Mouse (Mus musculus) gastrocnemius, postnatal 4 days (tissue): ENCODE results near the gene Ccn1. TPM values are rescaled to one million over a fixed set of nuclear protein-coding genes. Genes with fewer than 3 reads are reported as not detected.

Source experiments
- DNase-seq, 2 experiments: peaks; one replicate each; pipeline ENCODE4 v3.0.0; 2021 to 2022; ENCODE audit warnings: low spot score in 2 of 2, mixed read lengths in 2 of 2
- total RNA-seq, 2 experiments: library from RNA; stranded (reverse); gene quantifications; 2 replicates each; pipeline ENCODE4 v1.2.3; 2021

The Ccn1 gene
- total RNA-seq, 2 experiments from 2014 or later: 40.7 to 49.3 TPM

DNA sequence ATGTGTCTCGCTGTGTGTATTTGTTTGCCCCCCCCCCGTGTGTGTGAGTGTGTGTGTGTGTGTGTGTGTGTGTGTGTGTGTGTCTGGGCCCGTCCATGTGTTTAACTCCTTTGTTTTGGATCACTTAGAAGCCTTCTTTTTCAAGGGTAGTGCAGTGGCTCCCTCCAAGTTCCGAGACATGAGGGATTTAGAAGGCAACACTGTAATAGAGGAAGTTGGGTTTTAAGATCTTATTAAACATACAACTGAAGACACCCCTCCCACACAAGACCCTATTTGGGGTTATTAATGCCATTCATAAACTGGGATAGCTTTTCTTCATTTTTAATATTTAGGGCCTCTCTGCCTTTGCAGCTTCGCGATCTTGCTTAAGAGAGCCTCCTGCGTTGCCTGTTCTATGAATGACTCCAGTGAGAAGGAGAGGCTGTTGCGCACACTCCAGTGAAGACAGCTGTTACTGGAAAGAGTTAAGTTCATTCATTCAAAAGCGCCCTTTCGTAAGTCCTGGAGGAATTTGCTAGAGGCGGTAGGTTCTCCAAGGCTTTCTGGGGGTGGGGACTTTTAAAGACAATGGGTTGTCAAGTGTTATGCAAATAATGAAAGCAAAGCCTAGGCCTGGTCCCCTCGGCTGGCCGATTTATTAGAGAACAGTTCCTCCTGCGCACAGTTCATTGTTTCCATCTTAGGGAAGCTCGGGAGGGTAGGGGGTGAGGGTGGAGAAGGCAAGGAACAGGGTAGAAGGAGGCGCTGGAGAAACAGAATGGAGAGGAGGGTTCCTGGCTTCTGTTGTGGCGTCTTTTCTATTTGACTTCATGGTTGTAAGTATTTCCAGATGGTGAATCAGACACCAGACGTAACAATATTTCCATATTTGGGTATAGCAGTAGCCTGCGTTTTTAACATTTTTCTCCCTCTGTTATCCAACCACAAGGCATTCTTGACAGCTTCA is 1.5 kb upstream of the Ccn1 start:
- no peak for DNase-seq

DNA sequence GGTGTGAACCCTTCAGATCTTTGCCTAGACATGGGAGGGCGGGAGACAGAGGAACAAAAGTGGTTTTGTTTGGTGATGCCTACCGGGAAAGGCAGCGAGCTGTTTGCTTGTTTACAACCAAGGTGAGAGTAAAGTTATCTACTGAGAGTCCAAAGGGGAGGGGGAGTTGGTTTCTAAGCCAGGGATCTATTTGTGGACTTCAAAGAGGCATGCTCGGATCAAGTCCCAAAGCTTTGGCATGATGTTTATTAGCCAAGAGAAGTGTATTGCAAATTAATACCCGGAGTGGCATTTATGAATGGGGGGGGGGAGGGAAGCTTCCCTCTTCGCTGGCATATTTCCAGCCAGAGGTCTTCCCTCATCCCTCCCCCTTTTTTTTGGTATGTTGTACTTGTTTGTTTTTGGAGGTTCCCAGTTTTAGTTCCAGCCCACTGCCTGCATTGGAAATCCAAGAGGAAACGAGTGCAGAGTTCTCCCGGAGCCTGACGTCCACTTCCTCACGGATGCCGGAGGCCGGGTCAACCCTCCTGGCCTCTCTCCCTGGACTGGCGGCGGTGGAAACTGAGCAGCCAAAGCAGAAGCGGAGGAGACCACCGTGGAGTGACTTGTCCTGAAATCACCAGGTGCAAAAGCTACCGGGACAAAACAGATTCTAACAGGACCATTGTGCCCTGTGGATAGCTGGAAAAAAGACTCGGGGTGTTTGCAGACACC is 674 bp upstream of the Ccn1 start:
- DNase-seq: peak in 1 of 2 experiments; percentile 66

DNA sequence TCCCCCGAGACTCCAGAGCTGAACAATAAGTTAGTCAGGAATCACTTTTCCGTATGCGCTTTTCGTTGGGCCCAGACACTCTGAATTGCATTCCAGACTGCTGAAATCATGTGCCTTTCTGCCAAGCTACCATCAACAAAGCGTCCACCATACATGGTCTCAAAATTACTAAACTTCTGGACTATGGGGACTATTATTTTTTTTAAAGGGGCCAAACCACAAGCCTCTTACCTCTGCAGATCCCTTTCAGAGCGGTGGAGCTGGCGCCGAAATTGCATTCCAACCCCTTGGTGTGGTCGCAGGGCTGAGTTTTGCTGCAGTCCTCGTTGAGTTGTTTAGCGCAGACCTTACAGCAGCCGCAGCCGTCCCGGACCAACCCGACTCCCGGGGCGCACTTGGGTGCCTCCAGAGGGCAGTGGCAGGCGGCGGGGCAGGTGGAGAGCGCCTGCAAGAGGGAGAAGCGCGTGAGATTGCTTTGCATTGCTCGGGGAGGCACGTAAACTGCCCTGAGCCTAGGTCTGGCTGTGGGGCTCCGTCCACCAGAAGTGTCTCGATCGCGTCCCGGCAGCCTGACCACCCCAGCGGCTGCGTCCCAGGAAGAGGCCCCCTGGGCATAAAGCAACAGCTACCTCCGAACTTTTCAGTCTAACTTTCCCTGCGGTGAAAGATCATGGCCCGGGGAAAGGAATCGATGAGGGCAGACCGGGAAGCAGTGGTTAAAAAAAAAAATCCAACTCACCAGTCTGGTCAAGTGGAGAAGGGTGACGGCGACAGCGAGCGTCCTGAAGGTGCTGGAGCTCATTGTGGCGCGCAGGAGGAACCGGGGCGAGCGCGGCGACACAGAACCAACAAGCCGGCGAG is 560 bp downstream of the Ccn1 start:
- peak; percentile 52 to 73 for DNase-seq

DNA sequence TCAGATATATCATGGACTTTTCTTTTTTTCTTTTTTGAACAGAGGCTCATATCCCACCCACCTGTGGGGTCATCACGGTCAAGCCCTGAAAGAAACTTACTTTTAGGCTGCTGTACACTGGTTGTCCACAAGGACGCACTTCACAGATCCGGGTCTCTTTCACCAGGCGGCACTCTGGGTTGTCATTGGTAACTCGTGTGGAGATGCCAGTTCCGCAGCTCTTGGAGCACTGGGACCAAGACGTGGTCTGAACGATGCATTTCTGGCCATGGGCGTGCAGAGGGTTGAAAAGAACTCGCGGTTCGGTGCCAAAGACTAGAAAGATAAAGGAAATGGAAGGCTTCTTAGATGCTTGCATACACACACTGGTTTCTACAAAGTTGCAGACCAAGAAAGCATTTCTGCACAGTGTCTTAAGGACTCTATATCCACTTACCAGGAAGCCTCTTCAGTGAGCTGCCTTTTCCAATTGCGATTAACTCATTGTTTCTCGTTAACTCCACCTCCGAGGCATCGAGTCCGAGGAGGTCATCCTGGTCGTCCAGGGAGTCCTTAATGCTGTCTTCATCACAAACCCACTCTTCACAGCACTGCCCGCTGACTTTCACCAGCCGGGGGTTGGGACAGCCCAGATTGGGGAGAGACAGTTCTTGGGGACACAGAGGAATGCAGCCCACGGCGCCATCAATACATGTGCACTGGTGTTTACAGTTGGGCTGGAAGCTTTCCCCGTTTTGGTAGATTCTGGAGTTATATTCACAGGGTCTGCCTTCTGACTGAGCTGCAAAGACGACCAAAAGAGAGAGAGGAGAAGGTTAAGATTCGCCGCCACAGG is 1.5 kb downstream of the Ccn1 start:
- peak in 1 of 2 experiments; percentile 30 for DNase-seq

DNA sequence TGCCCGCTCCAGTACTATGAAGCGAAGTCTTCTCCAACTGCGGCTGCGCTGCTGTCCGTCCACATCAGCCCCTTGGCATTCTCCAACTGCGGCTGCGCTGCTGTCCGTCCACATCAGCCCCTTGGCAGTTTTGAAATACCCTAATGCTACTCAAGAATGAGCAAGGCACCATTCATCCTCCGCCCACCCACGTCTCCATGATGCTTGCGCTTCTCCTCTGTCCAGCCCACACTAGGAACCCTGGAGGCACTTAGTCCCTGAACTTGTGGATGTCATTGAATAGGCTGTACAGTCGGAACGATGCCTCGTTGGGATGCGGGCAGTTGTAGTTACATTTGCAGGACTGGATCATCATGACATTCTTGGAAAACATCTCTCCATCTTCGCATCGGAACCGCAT is 2.4 kb downstream of the Ccn1 start:
- DNase-seq: no peak

DNA sequence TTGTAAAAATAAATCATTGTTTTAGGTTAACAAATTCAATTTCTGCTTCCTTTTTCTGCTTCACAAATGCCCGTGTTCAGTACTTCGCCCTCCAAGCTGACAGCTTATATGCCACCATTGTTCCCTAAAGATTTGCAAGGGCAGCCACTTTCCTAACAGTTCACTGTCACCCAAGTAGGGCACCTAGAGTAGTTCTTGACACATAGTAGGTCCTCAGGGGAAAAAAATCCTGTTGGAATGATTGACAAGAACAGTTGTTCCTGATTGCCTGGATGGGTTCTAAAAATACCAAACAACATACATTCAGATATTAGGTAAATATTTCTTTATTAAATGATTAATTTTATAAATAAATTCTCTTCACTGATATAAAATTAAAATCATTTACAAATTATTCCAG is 3.1 kb downstream of the Ccn1 start:
- DNase-seq: no peak

DNA sequence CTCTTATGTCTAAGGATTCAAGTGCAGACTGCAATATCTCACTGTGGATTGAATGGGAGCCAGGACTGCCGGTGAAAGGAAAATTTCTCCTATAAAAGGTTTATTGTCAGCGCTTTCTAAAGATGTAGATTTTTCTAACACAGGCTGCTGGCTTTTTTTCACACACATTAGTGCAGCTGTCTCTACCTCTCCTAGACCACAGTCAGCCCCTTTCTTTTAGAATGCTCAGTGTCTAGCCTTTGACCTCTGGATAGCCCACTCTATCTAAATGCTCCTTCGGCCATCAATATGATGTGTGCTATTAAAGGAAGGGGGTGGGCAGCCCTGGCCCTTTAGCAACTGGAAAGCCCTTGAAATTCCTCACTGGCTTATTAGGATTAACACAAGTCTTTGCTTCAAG is 3.8 kb downstream of the Ccn1 start:
- no peak for DNase-seq

DNA sequence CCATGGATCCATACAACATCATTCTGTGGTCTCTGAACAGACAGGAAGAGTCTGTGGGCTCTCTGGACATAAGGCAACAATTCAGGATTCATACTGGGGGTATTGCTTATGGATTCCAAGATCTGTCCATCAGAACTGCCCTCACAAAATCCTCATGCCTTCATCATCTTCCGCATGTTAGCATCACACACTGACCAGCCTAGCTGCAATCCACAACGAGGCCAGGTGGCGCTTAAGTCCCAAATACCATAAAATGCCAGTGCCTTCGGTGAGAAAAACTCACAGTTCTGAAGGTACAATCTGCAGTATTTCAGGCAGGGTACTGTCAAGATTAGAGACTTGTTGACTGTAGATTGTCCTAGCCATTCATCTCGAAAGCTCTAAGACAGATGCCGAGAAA is 4.3 kb downstream of the Ccn1 start:
- DNase-seq: no peak

DNA sequence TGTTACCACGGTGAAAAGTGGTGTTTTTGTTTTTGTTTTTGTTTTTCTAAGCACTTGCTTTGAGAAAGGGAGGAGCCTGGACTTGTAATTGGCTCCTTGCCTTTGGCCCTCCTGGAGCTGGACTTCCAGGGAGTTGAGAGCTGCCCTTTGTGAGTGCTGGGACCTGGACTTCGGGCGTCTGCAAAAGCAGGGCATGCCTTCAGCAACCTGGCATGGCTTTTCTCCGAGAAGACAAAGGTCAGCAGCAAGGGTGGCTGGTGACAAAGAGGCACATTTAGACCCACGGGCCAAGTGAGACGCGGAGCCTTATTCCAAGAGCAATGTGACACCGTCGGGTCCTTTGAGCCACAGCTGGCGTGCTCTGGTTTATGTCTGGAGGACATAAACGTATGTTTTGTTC is 6.9 kb downstream of the Ccn1 start:
- DNase-seq: no peak

DNA sequence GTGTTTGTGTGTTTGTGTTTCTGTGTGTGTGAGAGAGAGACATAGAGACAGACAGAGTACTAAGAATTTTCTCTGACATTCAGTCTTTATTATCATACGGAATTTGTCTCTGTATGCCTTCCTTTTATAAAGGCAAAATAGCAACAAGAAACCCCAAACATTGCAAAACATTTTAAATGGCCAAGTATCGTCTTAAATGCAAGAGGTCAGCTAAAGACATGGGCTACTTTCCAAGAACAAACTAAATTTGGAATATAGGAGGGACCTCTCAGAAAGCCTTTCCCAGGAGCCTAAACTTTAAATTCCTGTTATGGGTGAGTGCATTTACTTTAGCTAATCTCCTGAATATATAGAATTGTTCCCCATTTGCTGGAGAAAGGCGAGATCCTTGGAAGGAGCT is 7.9 kb downstream of the Ccn1 start:
- DNase-seq: no peak

DNA sequence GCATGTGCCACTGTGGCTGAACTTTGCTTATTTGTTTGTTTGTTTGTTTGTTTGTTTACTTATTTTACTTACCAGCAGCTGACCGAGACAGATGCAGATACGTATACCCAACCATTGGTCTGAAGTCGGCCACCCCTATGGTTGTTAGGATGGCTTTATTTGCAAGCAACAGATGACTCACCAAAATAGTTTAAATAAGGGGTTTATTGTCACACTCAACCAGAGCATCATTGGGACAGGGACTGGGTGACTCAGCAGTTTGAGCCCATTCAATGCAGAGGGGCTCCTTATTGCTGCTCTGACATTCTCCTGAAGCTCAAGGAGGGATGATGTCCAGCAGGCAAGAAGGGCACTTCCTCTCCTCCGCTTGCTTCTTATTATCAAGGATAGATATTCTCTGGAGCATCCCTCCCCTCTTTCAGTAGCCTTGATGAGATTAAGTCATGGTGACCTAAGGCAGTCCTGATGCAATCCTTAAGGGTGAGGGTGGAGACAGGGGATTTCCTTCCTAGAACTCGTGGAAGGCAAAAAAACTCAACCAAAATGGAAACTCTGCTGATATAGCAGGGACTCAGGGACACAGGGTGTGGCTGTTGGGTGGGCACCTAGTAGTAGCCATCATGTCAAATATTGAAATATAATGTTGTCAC is 8.6 kb downstream of the Ccn1 start:
- DNase-seq: no peak

DNA sequence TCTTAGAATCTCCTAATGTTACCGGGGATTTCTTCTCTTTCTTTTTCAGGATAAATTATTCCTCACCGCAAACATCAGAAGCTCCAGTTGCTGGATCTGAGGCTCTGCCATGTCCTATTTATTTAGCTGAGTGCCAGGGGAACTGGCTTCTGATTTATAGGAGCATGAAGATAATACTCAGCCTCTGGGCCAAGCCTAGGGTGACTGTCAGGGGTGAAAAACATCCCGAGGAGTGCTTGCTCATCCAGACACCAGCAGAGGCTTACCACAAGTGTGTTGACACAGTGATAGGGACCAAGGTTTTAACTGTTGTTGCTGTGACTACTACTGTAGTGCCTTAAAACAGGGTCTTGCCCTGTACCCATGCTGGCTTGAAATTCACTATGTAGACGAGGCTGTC is 9.2 kb downstream of the Ccn1 start:
- DNase-seq: no peak

DNA sequence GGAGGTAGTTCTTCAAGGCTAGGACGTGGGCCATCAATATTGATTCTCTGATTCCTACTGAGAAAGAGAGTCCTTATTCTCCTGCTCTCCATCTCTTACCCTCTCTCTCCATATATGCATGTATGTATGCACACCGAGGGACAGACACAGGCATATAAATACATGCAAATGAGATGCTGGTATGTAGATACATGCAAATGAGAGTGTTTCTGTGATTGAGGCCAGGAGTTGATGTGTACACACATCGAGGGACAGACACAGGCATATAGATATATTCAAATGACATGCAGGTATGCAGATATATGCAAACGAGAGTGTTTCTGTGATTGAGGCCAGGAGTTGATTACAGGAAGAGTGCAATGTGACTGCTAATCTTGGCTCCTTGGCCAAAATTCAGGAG is 9.6 kb downstream of the Ccn1 start:
- DNase-seq: no peak

DNA sequence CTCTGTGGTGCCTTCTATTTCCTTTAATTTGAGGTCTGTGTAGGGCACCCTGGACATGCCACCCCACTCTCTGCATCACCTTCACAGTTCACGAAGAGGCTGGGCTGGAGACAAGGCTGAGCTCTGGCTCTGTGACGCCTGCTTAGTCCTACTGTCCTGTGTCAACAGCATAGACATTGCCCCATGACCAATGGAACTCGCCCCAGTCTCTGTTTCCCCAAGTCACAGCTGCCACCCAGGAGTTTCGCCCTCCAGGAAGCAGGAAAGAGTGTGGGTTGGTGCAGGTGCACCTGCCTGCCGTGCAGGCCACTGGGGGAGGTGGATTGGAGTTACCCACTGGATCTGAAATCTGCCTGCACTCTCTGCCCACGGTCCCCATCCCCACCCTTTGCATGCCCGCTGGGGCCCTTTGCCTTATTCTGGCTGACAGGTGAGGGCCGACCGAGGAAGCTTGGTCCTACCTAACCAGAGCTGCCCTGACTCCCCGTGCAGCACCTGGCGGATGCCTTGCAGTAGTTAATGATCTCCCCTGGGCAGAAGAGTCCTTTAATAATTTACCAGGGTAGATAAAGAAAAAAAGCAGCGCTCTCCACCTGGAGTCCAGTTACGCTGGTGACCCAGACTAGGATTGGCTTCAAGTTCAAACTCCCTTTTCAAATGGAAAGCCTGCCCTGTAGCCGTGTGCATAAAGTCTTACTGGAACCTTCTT is 15.6 kb downstream of the Ccn1 start:
- no peak for DNase-seq

DNA sequence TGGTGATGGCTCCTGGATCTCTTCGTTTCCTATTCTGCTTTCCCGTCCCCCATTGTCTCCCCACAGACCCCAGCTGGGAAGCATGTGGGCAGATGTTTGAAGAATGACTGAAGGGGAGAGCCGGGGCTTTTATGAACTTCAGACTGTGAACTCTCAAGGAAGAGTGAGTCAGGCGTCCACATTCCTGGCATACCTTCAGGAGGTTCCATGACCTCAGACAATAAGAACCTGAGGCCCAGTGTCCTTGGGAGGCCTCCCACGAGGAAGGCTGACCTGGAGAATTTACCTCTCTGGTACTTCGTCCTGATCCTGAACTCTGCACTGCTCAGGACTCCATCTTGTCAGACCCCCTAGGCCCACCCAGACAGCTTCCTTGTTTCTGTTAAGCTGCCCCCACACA is 16.9 kb downstream of the Ccn1 start:
- DNase-seq: no peak

DNA sequence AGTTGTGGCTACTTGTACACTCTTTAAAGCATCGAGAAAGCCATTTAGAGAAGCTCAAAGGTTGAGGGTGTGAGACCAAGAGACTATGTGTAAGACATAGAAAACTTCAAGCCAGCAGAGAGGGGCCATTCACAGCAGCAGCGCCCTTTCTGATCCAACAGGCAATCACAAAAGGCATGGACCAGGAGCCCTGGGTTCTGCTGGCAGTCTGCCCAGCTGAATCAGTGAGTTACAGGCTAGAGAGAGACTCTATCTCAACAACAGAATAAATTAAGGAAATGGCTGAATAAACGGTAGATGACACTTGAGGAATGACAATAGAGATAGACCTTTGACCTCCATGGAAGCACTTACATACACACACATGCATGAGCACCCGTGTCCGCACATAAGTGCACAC is 21.1 kb downstream of the Ccn1 start:
- DNase-seq: no peak

DNA sequence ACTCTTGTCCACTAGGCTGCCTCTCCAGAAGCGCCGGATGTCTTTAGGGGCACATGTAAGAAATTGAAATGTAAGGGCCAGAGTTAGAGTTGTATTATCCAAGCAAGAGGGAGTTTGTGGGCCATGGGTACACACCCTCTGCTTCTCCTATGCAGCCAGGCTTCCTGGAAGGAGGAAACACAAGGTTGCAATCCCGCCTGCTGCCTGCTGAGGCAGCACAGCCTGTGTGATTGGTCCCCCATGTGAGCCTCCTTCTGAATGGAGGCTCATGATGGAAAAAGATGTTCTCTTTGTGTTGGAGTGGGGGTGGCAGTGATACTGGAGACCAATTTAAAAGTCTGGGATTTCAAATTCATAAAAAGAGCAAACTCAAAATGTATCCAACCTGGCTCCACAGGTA is 22.0 kb downstream of the Ccn1 start:
- DNase-seq: no peak

DNA sequence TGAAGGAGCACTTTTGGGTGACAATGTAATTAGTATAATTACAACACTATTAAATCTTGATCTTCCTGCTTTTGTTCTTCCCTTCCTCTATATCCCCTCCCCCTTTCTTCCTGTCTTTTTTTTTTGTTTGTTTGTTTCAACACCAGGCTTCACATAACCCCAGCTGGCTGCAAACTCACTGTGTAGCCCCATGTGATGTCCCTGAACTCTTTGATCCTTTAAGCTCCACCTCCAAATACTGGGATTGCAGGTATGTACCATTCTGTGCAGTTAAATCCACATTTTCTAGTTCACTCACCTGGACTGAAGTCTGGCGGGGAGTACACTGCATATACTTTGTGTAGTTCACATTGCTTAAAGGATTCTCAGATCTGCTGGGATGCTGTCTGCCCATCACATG is 23.7 kb downstream of the Ccn1 start:
- no peak for DNase-seq

DNA sequence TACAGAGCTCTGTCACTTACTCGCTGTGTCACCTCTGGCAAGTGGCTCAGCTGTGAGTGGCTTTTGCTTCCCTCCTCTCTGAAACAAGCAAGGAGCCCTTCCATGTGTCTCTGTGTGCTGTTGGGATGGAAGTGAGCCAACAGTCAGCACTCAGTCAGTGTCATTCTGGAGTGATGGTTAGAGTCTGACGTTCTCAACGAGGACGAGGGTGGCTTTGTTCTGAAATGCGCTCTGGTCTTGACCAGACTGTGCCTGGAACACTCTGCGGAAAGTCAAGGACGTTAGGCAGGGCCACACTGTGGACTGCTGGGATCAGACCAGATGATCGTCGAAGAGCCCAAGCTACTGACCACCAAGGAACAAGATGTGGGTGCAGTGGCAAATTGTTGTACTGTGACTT is 24.2 kb downstream of the Ccn1 start:
- no peak for DNase-seq

DNA sequence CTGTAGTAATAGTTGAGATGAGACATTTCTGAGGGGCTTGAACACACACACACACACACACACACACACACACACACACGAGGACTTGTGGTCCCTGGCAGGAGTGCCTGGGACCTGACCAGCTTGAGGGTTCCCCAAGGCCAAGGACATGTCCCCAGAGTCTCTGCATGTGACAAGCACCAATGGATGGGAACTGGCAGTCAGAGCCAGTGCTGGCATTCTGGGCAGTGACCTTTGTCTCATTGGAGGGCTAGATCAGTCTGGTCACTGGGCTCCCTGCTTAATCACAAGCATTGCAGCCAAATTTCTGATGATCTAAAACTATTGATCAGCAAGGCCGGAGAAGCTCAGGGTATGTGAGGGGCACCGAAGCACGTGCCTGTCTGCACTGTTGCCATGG is 25.0 kb downstream of the Ccn1 start:
- DNase-seq: no peak
